8 mouse cellular contexts compared by ENCODE assay signal in the genomic region with DNA sequence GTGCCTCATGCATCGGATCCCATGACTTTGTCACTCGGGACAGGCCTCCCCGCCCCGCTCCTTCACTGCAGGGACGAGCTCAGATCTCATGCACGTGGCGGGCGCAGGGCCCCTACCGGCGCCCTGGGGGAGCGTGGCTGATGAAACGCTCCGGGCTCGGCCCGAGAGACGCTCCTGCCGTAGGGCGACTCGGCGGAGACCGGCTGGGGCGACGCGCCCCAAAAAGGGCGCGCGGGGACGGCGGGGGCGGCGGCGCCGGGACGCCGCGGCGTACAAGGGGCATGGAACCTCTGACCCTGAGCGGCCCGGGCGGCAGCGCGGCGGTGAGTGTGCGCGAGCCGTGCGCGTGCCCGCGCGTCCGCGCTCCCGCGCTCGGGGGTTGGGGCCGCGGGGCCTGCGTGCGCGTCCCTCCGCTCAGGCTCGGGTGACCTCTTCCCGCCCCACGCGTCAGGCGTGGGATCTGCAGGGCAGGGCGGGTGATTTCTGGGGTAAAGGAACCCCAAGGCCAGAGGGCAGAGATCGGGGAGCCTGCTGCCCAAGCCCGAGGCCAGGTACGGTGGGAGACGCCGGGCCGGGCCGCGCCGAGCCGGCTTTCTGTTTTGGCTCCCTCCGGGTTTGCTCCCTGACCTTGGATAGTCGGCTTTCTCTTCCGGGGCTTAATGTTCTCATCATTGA. TPM values are rescaled to one million over a fixed set of nuclear protein-coding genes. Genes with fewer than 3 reads are reported as not detected.
A peak's percentile ranks its signal among the peaks of the same experiment; 100 is the strongest.
DNase-seq lines count a peak whose midpoint lies in the region; ATAC-seq and TF ChIP-seq lines count a peak whose summit lies in the region.

A gene (plus strand): TSS at position 375 of the 675 bp plus-strand sequence.

- peak in 1 of 2 experiments; percentile 22; a peak in 1 of 4 replicates for TF ChIP-seq CTCF in CH12.LX (conservative IDR thresholded peaks at IDR 0.05 in 1 of 2, IDR thresholded peaks at IDR 0.05 in 1 of 2; ENCODE audit: low read depth in 2 of 2, low read length in 2 of 2)
- peak; percentile 16; the same call in 1 of the 2 replicates for TF ChIP-seq CTCF in kidney, postnatal 0 days (IDR thresholded peaks at IDR 0.05; ENCODE audit: low read depth)

- WGBS in heart, embryonic 13.5 days: under 1% methylated on average over 80 of the region's 81 CpGs
- under 1% methylated on average over 79 of the region's 81 CpGs for WGBS in kidney, postnatal 0 days
- WGBS in liver, embryonic 16.5 days (ENCODE audit: insufficient replicate concordance): under 1% methylated on average over 81 of the region's 81 CpGs
- WGBS in neural tube, embryonic 11.5 days: under 1% methylated on average over 57 of the region's 81 CpGs
- under 1% methylated on average over 77 of the region's 81 CpGs for WGBS in stomach, embryonic 16.5 days

- H3K4me1 ChIP-seq in CH12.LX (ENCODE audit: control insufficient read depth in 1 of 2, insufficient read depth in 2 of 2): peaks cover 35 to 69% of the 10 kb centered on the region in 2 experiments
- H3K4me1 ChIP-seq in brown adipose tissue, adult 24 weeks (ENCODE audit: control insufficient read depth, insufficient read depth, insufficient read length, low read length): peaks cover 15% of the 10 kb centered on the region
- peaks cover 43% of the 10 kb centered on the region for H3K4me1 ChIP-seq in heart, embryonic 13.5 days
- H3K4me1 ChIP-seq in kidney, postnatal 0 days (replicated peaks; ENCODE audit: insufficient read depth, low read length): peaks cover 27% of the 10 kb centered on the region
- H3K4me1 ChIP-seq in liver, embryonic 16.5 days (ENCODE audit: control insufficient read depth, low read depth, low read length): peaks cover 60% of the 10 kb centered on the region
- H3K4me1 ChIP-seq in neural tube, embryonic 11.5 days (ENCODE audit: control insufficient read depth, insufficient read depth, low read length): peaks cover 20% of the 10 kb centered on the region
- H3K4me1 ChIP-seq in stomach, embryonic 16.5 days (ENCODE audit: control insufficient read depth, insufficient read depth, low read length): peaks cover 40% of the 10 kb centered on the region

- in situ Hi-C loops in CH12.LX (cut with MboI; ENCODE audit: low pct_ligation_motif_present, low pct_unique_long_range_greater_than_20kb, low sequenced_read_pairs): loop anchor here (25.0 kb wide), 1 partner anchor 346 kb away; a partner anchor contains a TSS

- H3K27me3 ChIP-seq in CH12.LX (replicated peaks): no peaks in the 10 kb centered on the region
- H3K27me3 ChIP-seq in heart, embryonic 13.5 days (replicated peaks): no peaks in the 10 kb centered on the region
- H3K27me3 ChIP-seq in kidney, postnatal 0 days (ENCODE audit: insufficient read depth, low read length): no peaks in the 10 kb centered on the region
- H3K27me3 ChIP-seq in liver, embryonic 16.5 days (ENCODE audit: control insufficient read depth, insufficient read depth, low read depth, low read length): no peaks in the 10 kb centered on the region
- H3K27me3 ChIP-seq in neural tube, embryonic 11.5 days (ENCODE audit: control insufficient read depth, insufficient read depth, low read length): no peaks in the 10 kb centered on the region
- no peaks in the 10 kb centered on the region for H3K27me3 ChIP-seq in stomach, embryonic 16.5 days (ENCODE audit: control insufficient read depth, insufficient read depth, low read length)

- no peaks in the 10 kb centered on the region for H3K79me2 ChIP-seq in CH12.LX (replicated peaks; ENCODE audit: control insufficient read depth, extremely low read depth, insufficient read depth, poor library complexity, severe bottlenecking)

- peak within 1 kb of the TSS; percentile 35; the same call in 1 of the 2 replicates for H3K27ac ChIP-seq in CH12.LX (ENCODE audit: insufficient read depth, low read depth)
- H3K27ac ChIP-seq in brown adipose tissue, adult 24 weeks (replicated peaks; ENCODE audit: low read depth, low read length): peak within 1 kb of the TSS; percentile 84
- H3K27ac ChIP-seq in heart, embryonic 13.5 days (replicated peaks): peak within 1 kb of the TSS; percentile 62
- H3K27ac ChIP-seq in kidney, postnatal 0 days: peak within 1 kb of the TSS; percentile 62
- peak within 1 kb of the TSS; percentile 82 for H3K27ac ChIP-seq in liver, embryonic 16.5 days (ENCODE audit: low read length)
- H3K27ac ChIP-seq in neural tube, embryonic 11.5 days (ENCODE audit: low read depth, low read length): 0 out of 2 replicates have a peak within 1 kb of the TSS, but pooled peaks have one; percentile 27
- peak within 1 kb of the TSS; percentile 28 for H3K27ac ChIP-seq in stomach, embryonic 16.5 days (ENCODE audit: low read length)

- no peaks in the 10 kb centered on the region for H3K9me3 ChIP-seq in CH12.LX (replicated peaks; ENCODE audit: low read length)
- no peaks in the 10 kb centered on the region for H3K9me3 ChIP-seq in heart, embryonic 13.5 days
- no peaks in the 10 kb centered on the region for H3K9me3 ChIP-seq in kidney, postnatal 0 days (replicated peaks; ENCODE audit: low read length)
- H3K9me3 ChIP-seq in liver, embryonic 16.5 days (replicated peaks; ENCODE audit: control insufficient read depth, low read length): no peaks in the 10 kb centered on the region
- no peaks in the 10 kb centered on the region for H3K9me3 ChIP-seq in neural tube, embryonic 11.5 days (ENCODE audit: control insufficient read depth, low read length)
- no peaks in the 10 kb centered on the region for H3K9me3 ChIP-seq in stomach, embryonic 16.5 days (replicated peaks; ENCODE audit: control insufficient read depth, low read length)

- H3K9ac ChIP-seq in CH12.LX (ENCODE audit: insufficient read depth, low read depth): peak within 1 kb of the TSS; percentile 99
- H3K9ac ChIP-seq in heart, embryonic 13.5 days: peak within 1 kb of the TSS; percentile 90
- peak within 1 kb of the TSS; percentile 76 for H3K9ac ChIP-seq in kidney, postnatal 0 days (ENCODE audit: low read depth, low read length)
- peak within 1 kb of the TSS; percentile 77 for H3K9ac ChIP-seq in liver, embryonic 16.5 days (ENCODE audit: low read depth, low read length)
- peak within 1 kb of the TSS; percentile 87 for H3K9ac ChIP-seq in neural tube, embryonic 11.5 days (ENCODE audit: low read length)
- peak within 1 kb of the TSS; percentile 94 for H3K9ac ChIP-seq in stomach, embryonic 16.5 days (ENCODE audit: low read length)

- H3K4me3 ChIP-seq in CH12.LX (replicated peaks in 1 of 3; ENCODE audit: low read depth in 2 of 3, low read length in 2 of 3, poor library complexity in 1 of 3): peak within 1 kb of the TSS; percentile 74 to 79 (median 77)
- peak within 1 kb of the TSS; percentile 95 for H3K4me3 ChIP-seq in brown adipose tissue, adult 24 weeks (ENCODE audit: insufficient read depth, low read depth, low read length)
- peak within 1 kb of the TSS; percentile 76 for H3K4me3 ChIP-seq in heart, embryonic 13.5 days
- peak within 1 kb of the TSS; percentile 56 for H3K4me3 ChIP-seq in kidney, postnatal 0 days (replicated peaks; ENCODE audit: low read depth, low read length)
- peak within 1 kb of the TSS; percentile 74 for H3K4me3 ChIP-seq in liver, embryonic 16.5 days (ENCODE audit: low read depth, low read length)
- H3K4me3 ChIP-seq in neural tube, embryonic 11.5 days (ENCODE audit: low read depth, low read length): peak within 1 kb of the TSS; percentile 66
- H3K4me3 ChIP-seq in stomach, embryonic 16.5 days (replicated peaks; ENCODE audit: low read length): peak within 1 kb of the TSS; percentile 62

- peaks cover 10 to 31% of the 10 kb centered on the region in 2 experiments for H3K36me3 ChIP-seq in CH12.LX (replicated peaks in 1 of 2; ENCODE audit: control insufficient read depth in 1 of 2, insufficient read depth in 1 of 2, low read length in 1 of 2)
- peaks cover 25% of the 10 kb centered on the region for H3K36me3 ChIP-seq in heart, embryonic 13.5 days
- peaks cover 6% of the 10 kb centered on the region; the same call in 1 of the 2 replicates for H3K36me3 ChIP-seq in kidney, postnatal 0 days (ENCODE audit: insufficient read depth, low read length)
- H3K36me3 ChIP-seq in liver, embryonic 16.5 days (ENCODE audit: control insufficient read depth, insufficient read depth): no peaks in the 10 kb centered on the region
- H3K36me3 ChIP-seq in neural tube, embryonic 11.5 days (ENCODE audit: control insufficient read depth, insufficient read depth, low read length): no peaks in the 10 kb centered on the region
- H3K36me3 ChIP-seq in stomach, embryonic 16.5 days (ENCODE audit: control insufficient read depth, insufficient read depth, low read length): no peaks in the 10 kb centered on the region

- dilution Hi-C loops in CH12.LX (cut with MboI; ENCODE audit: extremely low pct_ligation_motif_present, extremely low pct_unique_long_range_greater_than_20kb, low sequenced_read_pairs): no loop called here

- peak; percentile 56 for DNase-seq in CH12.LX (ENCODE audit: extremely low read depth)
- DNase-seq in kidney, postnatal 0 days (ENCODE audit: low spot score): peak; percentile 78
- DNase-seq in neural tube, embryonic 11.5 days (ENCODE audit: low spot score): peak; percentile 83

- peak within 1 kb of the TSS; percentile 77 for H3K4me2 ChIP-seq in CH12.LX (ENCODE audit: insufficient read depth, low read depth, poor library complexity, severe bottlenecking)
- peak within 1 kb of the TSS; percentile 87 for H3K4me2 ChIP-seq in heart, embryonic 13.5 days
- H3K4me2 ChIP-seq in kidney, postnatal 0 days (ENCODE audit: low read length): peak within 1 kb of the TSS; percentile 69
- H3K4me2 ChIP-seq in liver, embryonic 16.5 days (ENCODE audit: low read depth, low read length): peak within 1 kb of the TSS; percentile 90
- peak within 1 kb of the TSS; percentile 81 for H3K4me2 ChIP-seq in neural tube, embryonic 11.5 days (ENCODE audit: low read depth)
- H3K4me2 ChIP-seq in stomach, embryonic 16.5 days (ENCODE audit: low read depth, low read length): peak within 1 kb of the TSS; percentile 86

- no peak for TF ChIP-seq RAD21 in CH12.LX (IDR thresholded peaks at IDR 0.05; ENCODE audit: low read depth, low read length)

- TF ChIP-seq POLR2A in CH12.LX (IDR thresholded peaks at IDR 0.05; ENCODE audit: low read depth, low read length): peak; percentile 74; the same call in 1 of the 2 replicates

- no peak for TF ChIP-seq EP300 in CH12.LX (IDR thresholded peaks at IDR 0.05; ENCODE audit: low read length)

- peak; percentile 65 for ATAC-seq in erythroid progenitor cell, adult 5-6 weeks (replicated peaks; ENCODE audit: low FRiP score, poor library complexity, severe bottlenecking)
- peak; percentile 56 for ATAC-seq in heart, embryonic 13.5 days (ENCODE audit: extremely low read depth, insufficient number of reproducible peaks, low FRiP score, low TSS enrichment)
- peak; percentile 74 for ATAC-seq in kidney, postnatal 0 days (replicated peaks; ENCODE audit: low FRiP score, low read depth)
- peak; percentile 80 for ATAC-seq in liver, embryonic 16.5 days (ENCODE audit: low read depth)
- ATAC-seq in neural tube, embryonic 11.5 days (ENCODE audit: insufficient read depth, low FRiP score, low TSS enrichment): peak; percentile 75
- ATAC-seq in stomach, embryonic 16.5 days (ENCODE audit: insufficient read depth, low FRiP score): peak; percentile 78

RNA-seq across cellular contexts. Expression of the gene that starts here (rescaled TPM):
- 9.4 TPM in 2 replicates for total RNA-seq in CH12.LX (2012; rRNA removed)
- total RNA-seq in CH12.LX (2014; rRNA removed): 8.3 and 9.9 TPM in 2 replicates
- polyA plus RNA-seq in CH12.LX (2012; ENCODE audit: insufficient read length, low read depth): 10.5 and 11.1 TPM in 2 replicates
- polyA plus RNA-seq in brown adipose tissue, adult 24 weeks (2012; ENCODE audit: insufficient read depth, insufficient read length, missing spikeins): 13.4 and 16.4 TPM in 2 replicates
- total RNA-seq in erythroid progenitor cell, adult 5-6 weeks (2015; ENCODE audit: low replicate concordance): 0.42 and 1.4 TPM in 2 replicates
- total RNA-seq in erythroid progenitor cell, adult 5-6 weeks (2017; ENCODE audit: low replicate concordance): 2.0 and 2.1 TPM in 2 replicates
- 4.0 and 4.1 TPM in 2 replicates for polyA plus RNA-seq in heart, embryonic 13.5 days (2015; fragmentation: Nextera tagmentation; extraction: Ambion mirVana)
- 5.3 and 5.4 TPM in 2 replicates for polyA plus RNA-seq in kidney, postnatal 0 days (2015; fragmentation: Nextera tagmentation; extraction: Ambion mirVana)
- polyA plus RNA-seq in liver, embryonic 16.5 days (2015; fragmentation: Nextera tagmentation; extraction: Ambion mirVana): 10.2 and 11.3 TPM in 2 replicates
- polyA plus RNA-seq in neural tube, embryonic 11.5 days (2014; fragmentation: Nextera tagmentation; extraction: Ambion mirVana): 5.6 and 6.2 TPM in 2 replicates
- polyA plus RNA-seq in stomach, embryonic 16.5 days (2015; fragmentation: Nextera tagmentation; extraction: Ambion mirVana): 6.6 and 8.8 TPM in 2 replicates

Comparison
In these comparisons a context has a peak if more than half of its experiments do, and no peak if none do; other contexts are left out.
1. Peak in every context shown above with its lines: DNase-seq, ATAC-seq, H3K4me3 ChIP-seq and H3K27ac ChIP-seq.
2. H3K27ac ChIP-seq: peak in every context shown above with its lines; median percentile 84 in brown adipose tissue, adult 24 weeks; 82 in liver, embryonic 16.5 days; 62 in heart, embryonic 13.5 days; 62 in kidney, postnatal 0 days; 35 in CH12.LX; 28 in stomach, embryonic 16.5 days; 27 in neural tube, embryonic 11.5 days.